Mouse (Mus musculus): Measurements from ENCODE around the gene Adcyap1.

The Adcyap1 gene

GRCm38 (mm10) chr17:93198717-93199116 is at the start of gene Adcyap1:
TSS of gene Adcyap1 (plus strand) at chr17:93199017.
- no peak for DNase-seq

GRCm38 (mm10) chr17:93158280-93158851 is 40.5 kb upstream of the Adcyap1 start:
- peak; percentile 47 to 49 for DNase-seq

GRCm38 (mm10) chr17:93169572-93169971 is 29.2 kb upstream of the Adcyap1 start:
- DNase-seq, result no peak

- no peak for DNase-seq
Observed at GRCm38 (mm10) chr17:93196846-93197245, 2.0 kb upstream of the Adcyap1 start.

- DNase-seq, result no peak
Observed at GRCm38 (mm10) chr17:93198213-93198612, 604 bp upstream of the Adcyap1 start.

- no peak for DNase-seq
Observed at GRCm38 (mm10) chr17:93199218-93199617, 401 bp downstream of the Adcyap1 start.

- no peak for DNase-seq
Observed at GRCm38 (mm10) chr17:93199747-93200146, 930 bp downstream of the Adcyap1 start.

- DNase-seq, result no peak
Observed at GRCm38 (mm10) chr17:93200386-93201264, 1.8 kb downstream of the Adcyap1 start.

- DNase-seq, result no peak
Observed at GRCm38 (mm10) chr17:93201265-93201925, 2.6 kb downstream of the Adcyap1 start.

GRCm38 (mm10) chr17:93202165-93203075 is 3.6 kb downstream of the Adcyap1 start:
- DNase-seq, result no peak

GRCm38 (mm10) chr17:93203076-93204031 is 4.5 kb downstream of the Adcyap1 start:
- DNase-seq, result no peak

- no peak for DNase-seq
Observed at GRCm38 (mm10) chr17:93217785-93218184, 19.0 kb downstream of the Adcyap1 start.

GRCm38 (mm10) chr17:93218640-93219039 is 19.8 kb downstream of the Adcyap1 start:
- DNase-seq, result no peak

- DNase-seq, result no peak
Observed at GRCm38 (mm10) chr17:93237355-93237754, 38.5 kb downstream of the Adcyap1 start.

Data from cerebellum, adult 18-20 months (tissue).